Mouse (Mus musculus) kidney, adult 2 months (tissue): ENCODE data around the gene Prkn. TPM values are rescaled to one million over a fixed set of nuclear protein-coding genes. Genes with fewer than 3 reads are reported as not detected.

Experiments
- DNase-seq: peaks from one replicate; pipeline ENCODE4 v3.0.0; 2021
- H3K27ac ChIP-seq: fragments of 200-500 bp; 2 replicates; pipeline ENCODE4 v1.5.1; 2012; ENCODE audit warnings: low read depth, low read length, control low read depth, inconsistent platforms; ENCODE audit not compliant: insufficient read depth
- H3K27me3 ChIP-seq: fragments of 200-500 bp; replicated peaks from 2 replicates; pipeline ENCODE4 v1.6.1; 2012; ENCODE audit warnings: mild to moderate bottlenecking, moderate library complexity, low read length, inconsistent platforms; ENCODE audit not compliant: control insufficient read depth, insufficient read depth
- H3K36me3 ChIP-seq: fragments of 200-500 bp; 2 replicates; pipeline ENCODE4 v1.6.1; 2012; ENCODE audit warnings: mild to moderate bottlenecking, moderate library complexity, low read length, inconsistent platforms; ENCODE audit not compliant: control insufficient read depth, insufficient read depth
- H3K4me1 ChIP-seq: fragments of 200-500 bp; 2 replicates; pipeline ENCODE4 v1.6.1; 2011; ENCODE audit warnings: low read length; ENCODE audit not compliant: control insufficient read depth, insufficient read depth
- H3K4me3 ChIP-seq: fragments of 200-500 bp; 2 replicates; pipeline ENCODE4 v1.5.1; 2011; ENCODE audit warnings: mild to moderate bottlenecking, low read depth, low read length, control low read depth; ENCODE audit not compliant: insufficient read depth
- CTCF ChIP-seq: fragments of 200-500 bp; conservative IDR thresholded peaks from 2 replicates; pipeline ENCODE4 v1.5.1; 2011; ENCODE audit warnings: low read depth, mild to moderate bottlenecking, control low read depth, low read length, moderate library complexity, mixed read lengths; ENCODE audit not compliant: insufficient read depth, insufficient read length
- POLR2A ChIP-seq: fragments of 200-500 bp; IDR thresholded peaks from one replicate; pipeline ENCODE4 v1.6.1; 2011; ENCODE audit warnings: low read depth, low read length, control low read depth
- WGBS: fragments of 180-500 bp; shearing (Covaris S2); methylation state at CpG from one replicate; pipeline ENCODE4 v1.1.7; 2018; 5-methylcytosine and 5-hydroxymethylcytosine counted together
- polyA plus RNA-seq: library from polyadenylated mRNA; depleted of rRNA; stranded (reverse); fragments of >200 nt; gene quantifications from 2 replicates; pipeline ENCODE4 v1.2.3, GENCODE M21; 2012

Gene Prkn
- polyA plus RNA-seq, 1 experiment, result 6.1 TPM

GRCm38 (mm10) chr17:11230604-11231395 is 390.6 kb downstream of the Prkn start:
- WGBS, result 50% methylated on average over 12 of the region's 12 CpGs
- DNase-seq, result no peak
- Histone ChIP-seq H3K27me3 (no peaks in the 10 kb centered on the region), H3K4me1 (no peaks in the 10 kb centered on the region), H3K27ac (no peak overlapping the region), H3K4me3 (no peak overlapping the region), H3K36me3 (no peaks in the 10 kb centered on the region)
- TF ChIP-seq CTCF (no peak), POLR2A (no peak)

GRCm38 (mm10) chr17:11235273-11235672 is 395.1 kb downstream of the Prkn start:
- H3K4me3 ChIP-seq, result no peak overlapping the region
- WGBS, result 32% methylated on average over 1 of the region's 1 CpGs

DNA sequence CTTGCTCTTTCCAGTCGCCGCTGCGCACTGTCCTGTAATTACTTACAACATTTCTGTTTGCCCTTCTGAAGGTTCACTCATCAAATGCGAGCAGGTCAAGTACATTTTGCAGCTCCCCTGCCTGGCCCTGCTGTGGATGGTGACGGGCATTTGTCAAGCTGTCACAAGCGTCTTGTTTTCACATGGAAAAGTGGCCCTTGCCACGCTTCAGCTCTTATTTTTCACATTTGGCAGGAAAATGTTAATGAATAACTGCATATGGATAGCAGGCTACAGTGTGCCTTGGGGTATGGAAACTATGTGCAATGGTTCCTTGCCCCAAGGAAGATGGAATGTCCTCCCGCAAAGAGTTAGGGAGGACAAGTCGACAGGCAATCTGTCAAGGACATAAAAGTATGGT is 404.9 kb downstream of the Prkn start:
- DNase-seq, result peak; percentile 58
- H3K4me3 ChIP-seq, result no peak overlapping the region
- no peaks in the 10 kb centered on the region for H3K27me3 ChIP-seq
- no peaks in the 10 kb centered on the region for H3K36me3 ChIP-seq
- no peak overlapping the region for H3K27ac ChIP-seq
- peaks cover 9% of the 10 kb centered on the region; the same call in 1 of the 2 replicates for H3K4me1 ChIP-seq
- TF ChIP-seq CTCF (no peak), POLR2A (no peak)
- WGBS, result 37% methylated on average over 9 of the region's 9 CpGs

More at GRCm38 (mm10) chr17:11235273-11235672, 395.1 kb downstream of the Prkn start:
- DNase-seq, result no peak
- Histone ChIP-seq H3K36me3 (no peaks in the 10 kb centered on the region), H3K27me3 (no peaks in the 10 kb centered on the region), H3K27ac (no peak overlapping the region), H3K4me1 (no peaks in the 10 kb centered on the region)
- TF ChIP-seq POLR2A (no peak), CTCF (no peak)

DNA sequence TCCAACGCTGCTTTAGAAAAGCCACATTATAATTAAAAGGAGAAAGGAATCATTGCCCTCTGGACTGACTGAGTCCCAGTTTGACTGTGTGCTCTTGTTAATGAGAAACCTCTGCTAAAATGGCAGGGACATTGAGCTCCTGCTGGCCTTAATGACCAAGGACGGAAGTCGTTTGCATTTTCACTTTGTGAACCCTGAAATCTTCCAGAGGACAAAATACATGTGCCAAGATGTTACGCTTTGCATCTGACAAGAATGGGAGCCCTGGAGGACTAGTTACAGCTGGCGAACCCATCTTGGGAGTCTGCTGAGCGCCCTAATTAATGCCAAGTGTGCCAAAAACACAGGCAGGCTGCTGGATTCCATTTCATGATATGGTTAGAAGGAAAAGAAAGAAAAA is 409.0 kb downstream of the Prkn start:
- 41% methylated on average over 6 of the region's 6 CpGs for WGBS
- Histone ChIP-seq H3K27ac (no peak overlapping the region; the same call in 1 of the 2 replicates), H3K4me3 (no peak overlapping the region), H3K27me3 (no peaks in the 10 kb centered on the region), H3K4me1 (peaks cover 9% of the 10 kb centered on the region; the same call in 1 of the 2 replicates), H3K36me3 (no peaks in the 10 kb centered on the region)
- TF ChIP-seq CTCF, result no peak
- TF ChIP-seq POLR2A, result no peak
- DNase-seq, result peak; percentile 72

- Histone ChIP-seq H3K27me3 (no peaks in the 10 kb centered on the region), H3K4me1 (no peaks in the 10 kb centered on the region), H3K27ac (no peak overlapping the region), H3K4me3 (no peak overlapping the region), H3K36me3 (no peaks in the 10 kb centered on the region)
- WGBS, result 62% methylated on average over 8 of the region's 8 CpGs
- DNase-seq, result no peak
- TF ChIP-seq POLR2A, result no peak
- no peak for TF ChIP-seq CTCF
These were observed 420.5 kb downstream of the Prkn start for GRCm38 (mm10) chr17:11260663-11261062.

- TF ChIP-seq CTCF (no peak), POLR2A (no peak)
- no peak overlapping the region for H3K27ac ChIP-seq
- WGBS, result 63% methylated on average over 5 of the region's 5 CpGs
- H3K4me3 ChIP-seq, result no peak overlapping the region
- H3K27me3 ChIP-seq, result no peaks in the 10 kb centered on the region
- no peaks in the 10 kb centered on the region for H3K4me1 ChIP-seq
- no peaks in the 10 kb centered on the region for H3K36me3 ChIP-seq
- no peak for DNase-seq
These were observed 421.5 kb downstream of the Prkn start for GRCm38 (mm10) chr17:11261679-11262078.

GRCm38 (mm10) chr17:11267951-11268350 is 427.8 kb downstream of the Prkn start:
- TF ChIP-seq POLR2A (no peak), CTCF (no peak)
- Histone ChIP-seq H3K27me3 (no peaks in the 10 kb centered on the region), H3K4me3 (no peak overlapping the region), H3K4me1 (no peaks in the 10 kb centered on the region), H3K27ac (no peak overlapping the region), H3K36me3 (no peaks in the 10 kb centered on the region)
- no peak for DNase-seq
- WGBS, result 95% methylated on average over 4 of the region's 4 CpGs
